Mouse (Mus musculus): ENCODE results near the gene Trim8. TPM values are rescaled to one million over a fixed set of nuclear protein-coding genes. Genes with fewer than 3 reads are reported as not detected.
A peak's percentile ranks its signal among the peaks of the same experiment; 100 is the strongest.

Gene Trim8
- polyA plus RNA-seq, 1 experiment from 2014 or later: 8.8 TPM

GRCm38 (mm10) chr19:46516667-46517528 is 15.4 kb downstream of the Trim8 start:
- Histone ChIP-seq H3K4me3 (replicated peaks) (no peak overlapping the region), H3K9ac (no peak overlapping the region), H3K27me3 (no peaks in the 10 kb centered on the region), H3K36me3 (replicated peaks) (peaks cover 48% of the 10 kb centered on the region), H3K4me1 (replicated peaks) (peaks cover 34% of the 10 kb centered on the region), H3K27ac (replicated peaks) (0 out of 2 replicates have a peak overlapping the region, but pooled peaks have one; percentile 10), H3K4me2 (no peak overlapping the region), H3K9me3 (replicated peaks) (no peaks in the 10 kb centered on the region)
- WGBS (ENCODE audit: insufficient replicate concordance): 61% methylated on average over 3 of the region's 3 CpGs
- no peak for ATAC-seq (ENCODE audit: insufficient read depth)

DNA sequence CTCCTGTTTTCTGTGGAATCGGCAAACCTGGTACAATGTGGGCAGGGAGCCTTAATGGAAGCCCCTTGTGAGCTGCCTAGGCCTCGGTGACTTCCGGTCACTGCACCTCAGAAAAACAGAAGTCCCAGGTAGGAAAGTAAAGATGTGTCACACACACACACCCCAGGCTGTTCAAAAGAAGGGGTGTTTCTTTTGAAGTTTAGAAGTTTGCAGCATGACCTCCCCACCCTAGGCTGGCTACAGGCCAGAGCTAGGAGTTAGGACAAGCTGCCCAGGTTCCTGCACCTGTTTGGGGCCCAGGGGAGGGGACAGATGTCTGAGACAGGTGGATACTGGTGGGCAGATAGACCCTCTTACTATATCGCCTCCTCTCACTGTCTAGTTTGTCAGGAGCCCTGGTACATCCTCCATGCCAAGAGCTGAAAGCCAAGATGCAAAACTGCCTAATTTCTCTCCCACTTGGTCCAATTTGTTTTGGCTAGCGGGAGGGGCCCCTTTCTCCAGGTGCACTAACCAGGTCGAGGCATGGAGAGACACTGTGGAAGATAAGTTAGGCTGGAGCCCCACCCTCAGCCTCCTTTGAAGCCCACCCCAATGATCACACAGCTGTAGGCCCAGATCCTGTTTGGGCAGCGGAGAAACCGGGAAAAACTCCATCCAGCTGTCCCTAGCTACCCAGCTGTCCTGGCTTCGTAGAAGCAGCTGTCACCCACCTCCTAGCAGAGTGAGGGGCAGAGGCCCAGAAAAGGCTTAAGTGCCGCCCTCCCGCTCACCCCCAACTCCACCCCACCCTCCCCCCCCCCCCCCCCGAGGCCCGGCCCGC is 16.2 kb downstream of the Trim8 start:
- 28% methylated on average over 12 of the region's 14 CpGs for WGBS (ENCODE audit: insufficient replicate concordance)
- H3K4me1 ChIP-seq (replicated peaks): peaks cover 39% of the 10 kb centered on the region
- H3K9ac ChIP-seq: no peak overlapping the region
- no peak overlapping the region for H3K4me3 ChIP-seq (replicated peaks)
- no peak overlapping the region for H3K27ac ChIP-seq (replicated peaks)
- peaks cover 4% of the 10 kb centered on the region; the same call in 1 of the 2 replicates for H3K27me3 ChIP-seq
- no peak for ATAC-seq (ENCODE audit: insufficient read depth)
- H3K9me3 ChIP-seq (replicated peaks): no peaks in the 10 kb centered on the region
- H3K4me2 ChIP-seq: peak overlapping the region; percentile 52
- H3K36me3 ChIP-seq (replicated peaks): peaks cover 40% of the 10 kb centered on the region

- 2% methylated on average over 13 of the region's 13 CpGs for WGBS (ENCODE audit: insufficient replicate concordance)
- ATAC-seq (ENCODE audit: insufficient read depth): no peak
- Histone ChIP-seq H3K4me2 (peak overlapping the region; percentile 52), H3K4me1 (replicated peaks) (peaks cover 45% of the 10 kb centered on the region), H3K27ac (replicated peaks) (no peak overlapping the region), H3K4me3 (replicated peaks) (no peak overlapping the region), H3K9me3 (replicated peaks) (no peaks in the 10 kb centered on the region), H3K36me3 (replicated peaks) (peaks cover 33% of the 10 kb centered on the region), H3K27me3 (peaks cover 9% of the 10 kb centered on the region), H3K9ac (no peak overlapping the region)
Observed at GRCm38 (mm10) chr19:46518352-46518787, 16.9 kb downstream of the Trim8 start.

DNA sequence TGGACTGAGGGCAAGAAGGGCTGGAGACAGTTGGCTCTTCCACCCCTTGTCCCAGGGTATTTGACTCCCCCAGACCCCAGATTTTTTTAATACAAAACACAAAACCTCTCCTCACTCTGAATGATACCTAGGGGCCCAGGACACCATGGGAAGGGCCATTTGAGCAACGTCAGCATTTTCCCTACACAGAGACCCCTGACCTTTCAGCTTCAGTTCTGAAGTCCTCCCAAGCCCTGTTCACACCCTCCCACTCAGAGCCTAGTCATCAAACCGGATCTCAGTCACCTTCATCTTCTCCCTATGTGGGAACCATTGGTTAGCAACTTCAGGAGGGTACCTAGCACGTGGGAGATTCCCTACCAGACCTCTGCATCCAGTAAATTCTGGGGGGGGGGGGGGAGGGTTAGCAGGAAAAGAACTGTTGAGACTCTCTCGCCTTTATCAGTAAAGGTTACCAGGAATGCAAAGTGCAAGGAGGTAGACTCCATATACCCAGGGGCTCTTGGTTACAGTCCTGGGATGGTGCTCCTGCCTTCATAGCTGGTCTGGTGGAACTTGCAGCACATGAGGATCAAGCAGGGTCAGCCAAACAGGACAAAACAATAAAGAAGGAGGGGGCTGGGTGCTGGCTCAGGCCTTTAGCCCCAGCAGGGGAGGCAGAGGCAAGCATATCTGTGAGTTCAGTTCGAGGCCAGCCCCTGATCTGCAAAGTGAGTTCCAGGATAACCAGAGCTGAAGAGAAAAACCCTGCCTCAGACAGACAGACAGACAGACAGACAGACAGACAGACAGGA is 17.5 kb downstream of the Trim8 start:
- no peak for ATAC-seq (ENCODE audit: insufficient read depth)
- H3K27ac ChIP-seq (replicated peaks): no peak overlapping the region
- no peak overlapping the region for H3K9ac ChIP-seq
- H3K36me3 ChIP-seq (replicated peaks): peaks cover 27% of the 10 kb centered on the region
- 11% methylated on average over 5 of the region's 5 CpGs for WGBS (ENCODE audit: insufficient replicate concordance)
- no peak overlapping the region for H3K4me3 ChIP-seq (replicated peaks)
- H3K9me3 ChIP-seq (replicated peaks): no peaks in the 10 kb centered on the region
- peaks cover 16% of the 10 kb centered on the region for H3K27me3 ChIP-seq
- H3K4me2 ChIP-seq: peak overlapping the region; percentile 52; the same call in 1 of the 2 replicates
- peaks cover 52% of the 10 kb centered on the region for H3K4me1 ChIP-seq (replicated peaks)

GRCm38 (mm10) chr19:46521698-46522097 is 20.2 kb downstream of the Trim8 start:
- H3K27ac ChIP-seq (replicated peaks): no peak overlapping the region
- no peak for ATAC-seq (ENCODE audit: insufficient read depth)
- no peak overlapping the region for H3K4me3 ChIP-seq (replicated peaks)
- no peaks in the 10 kb centered on the region for H3K9me3 ChIP-seq (replicated peaks)
- H3K4me1 ChIP-seq (replicated peaks): peaks cover 59% of the 10 kb centered on the region
- peaks cover 2% of the 10 kb centered on the region for H3K36me3 ChIP-seq (replicated peaks)
- peaks cover 40% of the 10 kb centered on the region for H3K27me3 ChIP-seq
- 0 out of 2 replicates have a peak overlapping the region, but pooled peaks have one; percentile 45 for H3K4me2 ChIP-seq
- H3K9ac ChIP-seq: no peak overlapping the region

- 8% methylated on average over 15 of the region's 15 CpGs for WGBS (ENCODE audit: insufficient replicate concordance)
- Histone ChIP-seq H3K4me3 (replicated peaks) (no peak overlapping the region), H3K27ac (replicated peaks) (peak overlapping the region; percentile 45; the same call in 1 of the 2 replicates), H3K9me3 (replicated peaks) (no peaks in the 10 kb centered on the region), H3K9ac (no peak overlapping the region), H3K36me3 (replicated peaks) (no peaks in the 10 kb centered on the region), H3K27me3 (peaks cover 46% of the 10 kb centered on the region), H3K4me2 (peak overlapping the region; percentile 45), H3K4me1 (replicated peaks) (peaks cover 55% of the 10 kb centered on the region)
- no peak for ATAC-seq (ENCODE audit: insufficient read depth)
Observed at GRCm38 (mm10) chr19:46522433-46523044, 21.0 kb downstream of the Trim8 start.

DNA sequence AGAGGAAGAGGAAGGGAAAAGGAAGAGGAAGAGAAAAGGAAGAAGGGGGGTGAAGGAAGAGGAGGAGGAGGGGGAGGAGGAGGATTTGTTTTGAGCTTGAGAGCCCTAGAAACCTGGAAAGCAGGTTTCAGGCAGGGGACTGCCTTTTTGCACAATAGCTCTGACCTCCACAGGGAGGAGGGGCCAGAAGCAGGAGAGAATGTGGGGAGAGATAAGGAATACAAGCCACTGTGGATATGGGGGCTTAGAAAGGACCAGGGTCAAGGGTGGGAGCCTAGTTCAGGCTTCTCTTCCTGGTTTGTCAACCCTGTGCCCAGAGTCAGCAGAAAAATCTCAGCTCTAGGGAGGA is 21.6 kb downstream of the Trim8 start:
- no peak for ATAC-seq (ENCODE audit: insufficient read depth)
- Histone ChIP-seq H3K9me3 (replicated peaks) (no peaks in the 10 kb centered on the region), H3K36me3 (replicated peaks) (no peaks in the 10 kb centered on the region), H3K27me3 (peaks cover 47% of the 10 kb centered on the region), H3K4me1 (replicated peaks) (peaks cover 53% of the 10 kb centered on the region), H3K4me2 (peak overlapping the region; percentile 47), H3K4me3 (replicated peaks) (no peak overlapping the region), H3K27ac (replicated peaks) (no peak overlapping the region), H3K9ac (no peak overlapping the region)

- no peaks in the 10 kb centered on the region for H3K36me3 ChIP-seq (replicated peaks)
- H3K27ac ChIP-seq (replicated peaks): peak overlapping the region; percentile 38; the same call in 1 of the 2 replicates
- peaks cover 53% of the 10 kb centered on the region for H3K4me1 ChIP-seq (replicated peaks)
- no peak overlapping the region for H3K4me3 ChIP-seq (replicated peaks)
- peak overlapping the region; percentile 47 for H3K4me2 ChIP-seq
- ATAC-seq (ENCODE audit: insufficient read depth): no peak
- H3K9me3 ChIP-seq (replicated peaks): no peaks in the 10 kb centered on the region
- peaks cover 50% of the 10 kb centered on the region for H3K27me3 ChIP-seq
- H3K9ac ChIP-seq: no peak overlapping the region
- WGBS (ENCODE audit: insufficient replicate concordance): 21% methylated on average over 20 of the region's 20 CpGs
Observed at GRCm38 (mm10) chr19:46523480-46524151, 22.1 kb downstream of the Trim8 start.

DNA sequence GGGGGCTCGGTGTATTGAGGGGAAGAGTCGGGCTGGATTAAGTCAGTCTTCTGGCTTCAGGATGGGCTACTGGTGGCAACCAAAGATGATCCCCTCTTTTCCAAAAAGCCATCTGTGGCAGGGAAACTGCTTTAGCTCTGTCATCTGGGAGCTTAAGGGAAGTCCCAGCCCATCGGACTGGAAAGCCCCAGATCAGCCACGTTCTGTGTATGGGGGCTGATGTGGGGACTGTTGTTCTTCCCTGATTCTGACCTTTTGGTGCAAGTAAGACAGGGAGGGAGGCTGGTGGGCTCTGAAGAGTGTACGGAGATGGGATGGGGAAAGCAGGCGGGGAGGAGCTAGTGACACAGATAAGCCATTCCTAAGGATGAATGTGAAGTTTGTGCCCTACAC is 22.6 kb downstream of the Trim8 start:
- Histone ChIP-seq H3K36me3 (replicated peaks) (no peaks in the 10 kb centered on the region), H3K9me3 (replicated peaks) (no peaks in the 10 kb centered on the region), H3K9ac (no peak overlapping the region), H3K27ac (replicated peaks) (peak overlapping the region; percentile 38), H3K27me3 (peaks cover 56% of the 10 kb centered on the region), H3K4me3 (replicated peaks) (no peak overlapping the region), H3K4me1 (replicated peaks) (peaks cover 53% of the 10 kb centered on the region), H3K4me2 (peak overlapping the region; percentile 47)
- ATAC-seq (ENCODE audit: insufficient read depth): no peak
- 19% methylated on average over 6 of the region's 6 CpGs for WGBS (ENCODE audit: insufficient replicate concordance)

Measured in liver, embryonic 15.5 days (tissue).